19 mouse cellular contexts compared by ENCODE assay signal in genomic region chr16:76497041-76497808, GRCm38 (mm10).
"Had no signal": no experiment of that assay in that cellular context is flagged by ENCODE, and none has a peak within 500 bp of the region (broad histone marks: within the 10 kb centered on the region; RNA-seq: fewer than 3 reads in every experiment).

No protein-coding gene starts in this region.

- DNase-seq: kidney, adult 9 months; kidney, postnatal 14 days; kidney, postnatal 4 days; left cerebral cortex, postnatal 4 days; liver, postnatal 0 days; lung, embryonic 14.5 days; midbrain, embryonic 14.5 days; right cerebral cortex, adult 18-20 months; right cerebral cortex, postnatal 14 days; spleen, adult 18-20 months; thymus, postnatal 36 days had no signal

- ATAC-seq: liver, postnatal 0 days; lung, postnatal 0 days had no signal

- H3K27ac ChIP-seq: limb, embryonic 15.5 days; liver, embryonic 14.5 days; macrophage; neural tube, embryonic 12.5 days; neural tube, embryonic 15.5 days; stomach, embryonic 15.5 days had no signal

- H3K4me3 ChIP-seq: limb, embryonic 15.5 days; neural tube, embryonic 12.5 days; neural tube, embryonic 15.5 days; stomach, embryonic 15.5 days had no signal

- H3K4me1 ChIP-seq: limb, embryonic 15.5 days; neural tube, embryonic 12.5 days; neural tube, embryonic 15.5 days; stomach, embryonic 15.5 days had no signal

- H3K36me3 ChIP-seq: limb, embryonic 15.5 days; neural tube, embryonic 12.5 days; neural tube, embryonic 15.5 days; stomach, embryonic 15.5 days had no signal

- H3K27me3 ChIP-seq: limb, embryonic 15.5 days; neural tube, embryonic 12.5 days; neural tube, embryonic 15.5 days; stomach, embryonic 15.5 days had no signal

- H3K9me3 ChIP-seq: limb, embryonic 15.5 days; neural tube, embryonic 12.5 days; neural tube, embryonic 15.5 days; stomach, embryonic 15.5 days had no signal

- H3K9ac ChIP-seq: limb, embryonic 15.5 days; liver, embryonic 14.5 days; liver, postnatal 0 days; lung, embryonic 14.5 days; neural tube, embryonic 12.5 days; neural tube, embryonic 15.5 days; stomach, embryonic 15.5 days had no signal

- H3K4me2 ChIP-seq: limb, embryonic 15.5 days; liver, embryonic 11.5 days; lung, embryonic 14.5 days; neural tube, embryonic 12.5 days; neural tube, embryonic 15.5 days; stomach, embryonic 15.5 days had no signal
